Mouse (Mus musculus) retina, postnatal 1 day (tissue): ENCODE data around the gene Eras.
"Not testable (repeated sequence)": the region's sequence is repeated elsewhere in the genome, so short reads cannot be mapped to it uniquely, and the experiment has no call there.

ENCODE experiments used
- DNase-seq: peaks from one replicate; pipeline ENCODE4 v3.0.0-alpha.2; 2012

Eras gene

GRCm38 (mm10) chrX:7928270-7928790 is at the start of gene Eras:
Gene Eras (minus strand): TSS chrX:7928607.
- DNase-seq: no peak

GRCm38 (mm10) chrX:7977892-7978291 is 49.5 kb upstream of the Eras start, which contains the start of gene Gata1:
Gene Gata1 (minus strand): TSS chrX:7978071.
- DNase-seq: no peak

GRCm38 (mm10) chrX:7971292-7971691 is 42.9 kb upstream of the Eras start:
- no peak for DNase-seq

GRCm38 (mm10) chrX:7968899-7969298 is 40.5 kb upstream of the Eras start:
- DNase-seq: no peak

GRCm38 (mm10) chrX:7968226-7968625 is 39.8 kb upstream of the Eras start:
- DNase-seq: no peak

- no peak for DNase-seq
Measured at GRCm38 (mm10) chrX:7967596-7968201, 39.3 kb upstream of the Eras start.

GRCm38 (mm10) chrX:7966161-7966560 is 37.8 kb upstream of the Eras start:
- no peak for DNase-seq

GRCm38 (mm10) chrX:7963829-7964626 is 35.6 kb upstream of the Eras start:
- no peak for DNase-seq

GRCm38 (mm10) chrX:7958868-7959267 is 30.5 kb upstream of the Eras start:
- DNase-seq: no peak

GRCm38 (mm10) chrX:7950091-7950490 is 21.7 kb upstream of the Eras start:
- DNase-seq: no peak

GRCm38 (mm10) chrX:7947900-7948492 is 19.6 kb upstream of the Eras start:
- peak; percentile 98 for DNase-seq

GRCm38 (mm10) chrX:7947108-7947899 is 18.9 kb upstream of the Eras start, which contains the start of gene Hdac6:
Gene Hdac6 (minus strand): TSS chrX:7947889.
- no peak for DNase-seq

- no peak for DNase-seq
Measured at GRCm38 (mm10) chrX:7945618-7946017, 17.2 kb upstream of the Eras start.

- no peak for DNase-seq
Measured at GRCm38 (mm10) chrX:7937667-7938066, 9.3 kb upstream of the Eras start.

- DNase-seq: no peak
Measured at GRCm38 (mm10) chrX:7936874-7937273, 8.5 kb upstream of the Eras start.

- DNase-seq: no peak
Measured at GRCm38 (mm10) chrX:7927116-7927515, 1.3 kb downstream of the Eras start.

- DNase-seq: no peak
Measured at GRCm38 (mm10) chrX:7926266-7926665, 2.1 kb downstream of the Eras start.

GRCm38 (mm10) chrX:7922032-7922431 is 6.4 kb downstream of the Eras start:
- peak; percentile 56 for DNase-seq

- DNase-seq: peak; percentile 88
Measured at GRCm38 (mm10) chrX:7919601-7920383, 8.6 kb downstream of the Eras start, which contains the start of gene Pcsk1n. Gene Pcsk1n (plus strand): TSS chrX:7919822.

- not testable (repeated sequence) for DNase-seq
Measured at GRCm38 (mm10) chrX:7917960-7918359, 10.4 kb downstream of the Eras start.

GRCm38 (mm10) chrX:7915669-7916068 is 12.7 kb downstream of the Eras start:
- DNase-seq: peak; percentile 25

- peak; percentile 17 for DNase-seq
Measured at GRCm38 (mm10) chrX:7910473-7910872, 17.9 kb downstream of the Eras start.
